Mouse (Mus musculus) neural tube, embryonic 13.5 days (tissue): ENCODE data around the gene G0s2. TPM values are rescaled to one million over a fixed set of nuclear protein-coding genes. Genes with fewer than 3 reads are reported as not detected.

Experiments used
- ATAC-seq: fragments of 200-750 bp; cut with Nextera tagmentation; 2 replicates; pipeline ENCODE4 v1.8.0; 2017; ENCODE audit warnings: low read depth, mild to moderate bottlenecking, moderate TSS enrichment, moderate library complexity
- H3K27ac ChIP-seq: fragments of 300-500 bp; sonication (generic); replicated peaks from 2 replicates; pipeline ENCODE4 v1.5.1; 2015; ENCODE audit warnings: moderate library complexity, mild to moderate bottlenecking, inconsistent platforms
- H3K27me3 ChIP-seq: fragments of 300-500 bp; sonication (generic); 2 replicates; pipeline ENCODE4 v1.6.1; 2015; ENCODE audit warnings: mild to moderate bottlenecking, inconsistent platforms
- H3K36me3 ChIP-seq: fragments of 300-500 bp; sonication (generic); 2 replicates; pipeline ENCODE4 v1.6.1; 2015; ENCODE audit warnings: mild to moderate bottlenecking, inconsistent platforms
- H3K4me1 ChIP-seq: fragments of 300-500 bp; sonication (generic); replicated peaks from 2 replicates; pipeline ENCODE4 v1.6.1; 2015; ENCODE audit warnings: inconsistent platforms
- H3K4me2 ChIP-seq: fragments of 300-500 bp; sonication (generic); 2 replicates; pipeline ENCODE4 v1.6.1; 2015; ENCODE audit warnings: inconsistent platforms, mild to moderate bottlenecking, moderate library complexity
- H3K4me3 ChIP-seq: fragments of 300-500 bp; sonication (generic); 2 replicates; pipeline ENCODE4 v1.5.1; 2015; ENCODE audit warnings: mild to moderate bottlenecking, inconsistent platforms
- H3K9ac ChIP-seq: fragments of 300-500 bp; sonication (generic); 2 replicates; pipeline ENCODE4 v1.6.1; 2015; ENCODE audit warnings: moderate library complexity, mild to moderate bottlenecking, inconsistent platforms
- H3K9me3 ChIP-seq: fragments of 300-500 bp; sonication (generic); 2 replicates; pipeline ENCODE4 v1.6.1; 2016; ENCODE audit warnings: inconsistent platforms
- WGBS: fragments of 180-500 bp; shearing (Covaris S2); methylation state at CpG from one replicate; pipeline ENCODE4 v1.1.7; 2015; 5-methylcytosine and 5-hydroxymethylcytosine counted together
- polyA plus RNA-seq: library from polyadenylated mRNA; unstranded; fragments of >200 nt; fragmentation: Nextera tagmentation; extraction: Ambion mirVana; gene quantifications from 2 replicates; pipeline ENCODE4 v1.2.1, GENCODE M21; 2015

The G0s2 gene
- polyA plus RNA-seq, 1 experiment from 2014 or later, result 6.7 TPM

DNA sequence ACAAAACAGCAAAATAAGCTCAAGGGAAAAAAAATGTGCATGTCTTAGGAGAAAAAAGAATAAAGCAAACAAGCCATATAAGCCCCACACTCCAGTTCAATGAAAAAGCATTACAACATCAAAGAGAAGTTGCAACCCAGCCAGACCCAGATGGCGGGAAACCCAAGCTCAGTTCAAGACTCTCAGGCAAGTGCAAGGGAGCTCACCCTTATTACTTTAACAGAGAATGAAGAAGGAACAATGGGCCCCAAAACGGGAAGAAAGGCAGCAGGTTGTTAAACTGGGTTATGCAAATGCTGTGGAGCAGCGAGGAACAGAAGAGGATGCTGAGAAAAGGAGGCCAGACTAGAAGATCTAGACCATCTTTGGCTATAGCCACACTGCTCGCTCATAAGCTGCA, 30.2 kb downstream of the G0s2 start:
- Histone ChIP-seq H3K4me2 (no peak overlapping the region), H3K4me3 (no peak overlapping the region), H3K4me1 (no peaks in the 10 kb centered on the region), H3K27me3 (no peaks in the 10 kb centered on the region), H3K9ac (no peak overlapping the region), H3K36me3 (no peaks in the 10 kb centered on the region), H3K27ac (no peak overlapping the region), H3K9me3 (no peaks in the 10 kb centered on the region)
- WGBS, result 50% methylated on average over 4 of the region's 4 CpGs
- no peak for ATAC-seq

DNA sequence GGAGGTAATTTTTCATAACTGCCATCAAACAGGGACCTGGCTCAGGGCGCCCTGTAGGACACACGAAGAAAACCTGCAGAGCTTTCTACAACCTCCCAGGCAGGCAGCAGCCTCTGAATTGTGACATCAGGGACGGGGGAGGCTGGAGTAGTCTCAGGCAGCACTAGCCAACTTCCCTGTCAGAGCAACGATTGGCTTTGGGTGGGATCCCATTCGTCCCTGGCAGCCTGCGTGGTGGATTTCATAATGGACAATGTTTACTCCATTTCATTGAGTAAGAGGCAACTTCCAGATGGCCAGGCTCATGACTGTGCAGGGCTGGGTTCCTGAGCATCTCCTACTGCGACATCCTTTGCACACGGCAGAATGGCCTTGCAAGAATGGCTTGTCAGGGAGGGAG, 30.8 kb downstream of the G0s2 start:
- 75% methylated on average over 8 of the region's 8 CpGs for WGBS
- no peak for ATAC-seq
- H3K27ac ChIP-seq, result no peak overlapping the region

DNA sequence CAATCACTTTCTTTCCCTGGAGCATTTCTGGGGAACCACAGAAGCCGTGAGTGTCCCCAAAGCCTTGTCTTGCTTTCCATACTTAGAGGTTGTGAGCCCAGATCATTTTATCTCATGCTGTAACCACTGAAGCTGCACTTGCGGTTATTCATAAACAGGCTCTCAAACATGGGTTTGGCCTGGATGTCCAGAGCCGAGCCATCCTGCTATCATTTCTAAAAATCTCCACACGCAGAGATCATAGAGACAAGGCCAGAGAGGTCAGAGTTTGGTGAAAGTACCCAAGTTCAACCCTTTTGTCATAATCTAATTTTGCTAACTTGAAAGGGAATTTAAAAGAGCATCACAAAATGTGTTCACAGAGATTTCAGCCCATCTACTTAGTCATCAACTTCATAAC, 31.6 kb downstream of the G0s2 start:
- Histone ChIP-seq H3K4me3 (no peak overlapping the region), H3K4me2 (no peak overlapping the region), H3K9me3 (no peaks in the 10 kb centered on the region), H3K9ac (no peak overlapping the region), H3K27me3 (no peaks in the 10 kb centered on the region), H3K27ac (no peak overlapping the region), H3K4me1 (no peaks in the 10 kb centered on the region), H3K36me3 (no peaks in the 10 kb centered on the region)
- 91% methylated on average over 4 of the region's 4 CpGs for WGBS
- no peak for ATAC-seq

More for the DNA sequence above, 30.8 kb downstream of the G0s2 start:
- Histone ChIP-seq H3K9me3 (no peaks in the 10 kb centered on the region), H3K27me3 (no peaks in the 10 kb centered on the region), H3K36me3 (no peaks in the 10 kb centered on the region), H3K4me1 (no peaks in the 10 kb centered on the region), H3K4me2 (no peak overlapping the region), H3K4me3 (no peak overlapping the region), H3K9ac (no peak overlapping the region)

DNA sequence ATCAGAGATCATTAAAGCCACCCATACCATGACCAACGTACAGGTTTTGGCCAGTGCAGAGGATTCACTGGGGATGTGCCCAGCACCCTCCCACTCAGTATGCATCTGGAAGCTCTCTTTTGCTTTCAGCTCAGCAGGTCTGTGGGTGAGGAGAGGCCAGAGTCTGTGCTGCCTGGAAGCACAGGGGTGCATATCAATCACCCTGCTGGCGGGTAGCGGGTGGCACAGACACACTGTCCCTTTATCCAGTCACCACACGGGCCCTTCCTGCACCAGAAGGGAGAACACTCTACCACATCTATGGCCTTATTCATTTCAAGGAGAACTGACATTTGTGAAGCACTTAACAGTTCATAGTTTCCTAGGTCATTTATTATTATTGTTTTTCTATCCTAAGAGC, 34.6 kb downstream of the G0s2 start:
- Histone ChIP-seq H3K36me3 (no peaks in the 10 kb centered on the region), H3K4me1 (no peaks in the 10 kb centered on the region), H3K9ac (no peak overlapping the region), H3K4me2 (no peak overlapping the region), H3K27ac (no peak overlapping the region), H3K9me3 (no peaks in the 10 kb centered on the region), H3K27me3 (no peaks in the 10 kb centered on the region), H3K4me3 (no peak overlapping the region)
- ATAC-seq, result no peak
- 37% methylated on average over 4 of the region's 4 CpGs for WGBS

DNA sequence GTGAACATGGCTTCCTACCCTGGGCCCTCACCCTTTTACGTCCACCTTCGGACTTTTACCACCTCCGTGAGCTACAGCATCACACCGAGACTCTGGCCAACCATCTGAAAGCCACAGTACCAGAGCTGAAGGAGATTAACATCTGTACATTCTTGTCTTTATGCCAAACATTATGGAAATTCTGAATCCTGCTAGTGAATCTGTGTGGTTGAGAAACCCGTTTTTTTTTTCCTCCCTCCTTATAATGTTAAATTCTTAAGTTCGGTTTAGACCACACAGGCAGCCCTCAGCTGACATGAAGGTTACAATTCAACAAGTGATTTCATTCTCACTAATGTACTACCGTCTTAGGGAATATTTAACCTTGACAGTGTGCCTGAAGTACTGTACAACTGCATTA, 38.1 kb downstream of the G0s2 start:
- Histone ChIP-seq H3K9ac (no peak overlapping the region), H3K4me1 (no peaks in the 10 kb centered on the region), H3K36me3 (no peaks in the 10 kb centered on the region), H3K4me2 (no peak overlapping the region), H3K4me3 (no peak overlapping the region), H3K9me3 (no peaks in the 10 kb centered on the region), H3K27me3 (no peaks in the 10 kb centered on the region), H3K27ac (no peak overlapping the region)
- ATAC-seq, result no peak
- 85% methylated on average over 7 of the region's 7 CpGs for WGBS

DNA sequence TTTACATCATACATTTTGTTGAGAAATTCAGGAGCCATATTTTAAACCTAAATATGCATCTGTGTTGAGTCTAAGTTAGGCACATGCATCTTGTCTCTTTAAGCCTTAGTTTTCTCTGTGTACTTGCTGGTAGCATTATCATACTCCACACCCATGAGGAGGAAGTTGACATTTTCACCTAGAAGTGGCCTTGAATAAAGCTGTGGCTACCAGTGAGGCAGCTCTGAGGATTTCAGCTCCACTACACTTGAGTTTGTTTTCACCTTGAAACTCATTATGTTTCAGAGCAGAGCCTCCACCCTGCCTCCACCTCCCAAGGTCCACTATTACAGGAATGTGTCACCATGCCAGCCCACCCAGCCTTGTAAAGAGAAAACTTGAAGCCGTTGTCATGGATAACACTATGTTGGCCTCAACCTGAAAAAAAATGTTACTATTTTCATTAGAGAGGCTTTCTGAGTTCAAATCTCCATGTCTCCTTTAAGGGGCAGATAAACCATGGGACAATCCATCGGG, 38.8 kb downstream of the G0s2 start:
- Histone ChIP-seq H3K4me2 (no peak overlapping the region), H3K36me3 (no peaks in the 10 kb centered on the region), H3K9ac (no peak overlapping the region), H3K4me1 (no peaks in the 10 kb centered on the region), H3K4me3 (no peak overlapping the region), H3K9me3 (no peaks in the 10 kb centered on the region), H3K27me3 (no peaks in the 10 kb centered on the region), H3K27ac (no peak overlapping the region)
- no peak for ATAC-seq
- WGBS, result 91% methylated on average over 2 of the region's 2 CpGs

DNA sequence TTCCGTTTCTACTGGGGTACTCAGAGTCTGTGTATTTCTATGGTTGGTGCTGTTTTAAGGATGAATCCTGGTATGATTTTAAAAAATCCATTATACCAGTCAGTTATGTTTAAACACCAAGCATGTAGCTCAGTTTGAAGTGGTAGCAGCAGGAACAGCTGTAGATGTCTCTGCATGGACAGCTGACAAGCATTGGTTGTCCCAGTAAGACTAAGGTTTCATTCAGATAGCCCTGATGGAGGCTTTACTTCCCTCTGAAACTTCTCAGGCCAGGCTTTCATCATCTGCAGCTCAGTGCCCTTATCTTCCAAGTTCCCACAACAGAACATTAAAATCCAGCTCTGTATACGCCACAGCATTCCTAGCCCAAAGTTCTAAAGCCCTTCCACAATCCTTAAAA, 40.3 kb downstream of the G0s2 start:
- H3K9me3 ChIP-seq, result no peaks in the 10 kb centered on the region
- H3K4me3 ChIP-seq, result no peak overlapping the region
- H3K27ac ChIP-seq, result no peak overlapping the region
- WGBS, result 90% methylated on average over 2 of the region's 2 CpGs
- no peak overlapping the region for H3K9ac ChIP-seq
- H3K4me1 ChIP-seq, result no peaks in the 10 kb centered on the region
- no peak overlapping the region for H3K4me2 ChIP-seq
- H3K27me3 ChIP-seq, result no peaks in the 10 kb centered on the region
- no peaks in the 10 kb centered on the region for H3K36me3 ChIP-seq
- ATAC-seq, result no peak

DNA sequence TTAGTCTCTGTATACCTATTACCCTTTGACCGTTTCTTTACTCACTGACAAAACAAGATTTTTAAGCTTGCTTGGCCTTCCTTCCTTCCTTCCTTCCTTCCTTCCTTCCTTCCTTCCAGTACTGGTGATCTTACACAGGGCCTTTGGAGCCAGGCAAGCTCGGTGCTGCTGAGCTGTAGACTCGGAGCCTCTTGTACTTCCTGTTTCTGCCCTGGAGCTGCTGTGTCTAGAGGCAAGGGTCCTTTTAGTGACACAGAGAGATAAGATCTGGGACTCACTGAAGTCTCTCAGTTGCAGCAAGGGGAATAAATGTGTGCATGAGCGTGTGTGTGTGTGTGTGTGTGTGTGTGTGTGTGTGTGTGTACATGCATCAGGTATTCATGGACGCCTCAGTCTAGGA, 42.1 kb downstream of the G0s2 start:
- ATAC-seq, result no peak
- no peak overlapping the region for H3K4me2 ChIP-seq
- no peaks in the 10 kb centered on the region for H3K27me3 ChIP-seq
- no peaks in the 10 kb centered on the region for H3K4me1 ChIP-seq
- no peak overlapping the region for H3K4me3 ChIP-seq
- H3K9ac ChIP-seq, result no peak overlapping the region
- H3K36me3 ChIP-seq, result no peaks in the 10 kb centered on the region
- H3K9me3 ChIP-seq, result no peaks in the 10 kb centered on the region
- no peak overlapping the region for H3K27ac ChIP-seq
- 76% methylated on average over 5 of the region's 5 CpGs for WGBS

DNA sequence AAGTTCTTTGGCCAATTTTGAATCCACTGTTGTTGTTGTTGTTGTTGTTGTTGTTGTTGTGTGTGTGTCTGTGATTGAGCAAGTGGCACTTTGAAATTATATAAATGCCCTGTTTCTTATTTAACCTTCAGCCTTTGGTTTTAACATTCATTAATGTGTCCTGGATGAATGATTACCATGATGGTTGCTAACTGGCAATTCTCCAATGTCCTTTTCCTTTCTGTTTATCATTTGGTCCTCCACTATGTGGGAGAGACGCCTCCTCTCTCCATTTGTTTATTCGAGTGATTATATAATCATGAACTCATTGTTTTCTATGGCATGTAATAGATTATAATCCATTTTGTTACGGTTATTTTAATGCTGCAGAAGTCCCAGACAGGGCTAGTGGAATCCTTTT, 42.5 kb downstream of the G0s2 start:
- Histone ChIP-seq H3K4me1 (no peaks in the 10 kb centered on the region), H3K9ac (no peak overlapping the region), H3K4me2 (no peak overlapping the region), H3K27ac (no peak overlapping the region), H3K36me3 (no peaks in the 10 kb centered on the region), H3K9me3 (no peaks in the 10 kb centered on the region), H3K27me3 (no peaks in the 10 kb centered on the region), H3K4me3 (no peak overlapping the region)
- WGBS, result 82% methylated on average over 3 of the region's 3 CpGs
- ATAC-seq, result no peak

DNA sequence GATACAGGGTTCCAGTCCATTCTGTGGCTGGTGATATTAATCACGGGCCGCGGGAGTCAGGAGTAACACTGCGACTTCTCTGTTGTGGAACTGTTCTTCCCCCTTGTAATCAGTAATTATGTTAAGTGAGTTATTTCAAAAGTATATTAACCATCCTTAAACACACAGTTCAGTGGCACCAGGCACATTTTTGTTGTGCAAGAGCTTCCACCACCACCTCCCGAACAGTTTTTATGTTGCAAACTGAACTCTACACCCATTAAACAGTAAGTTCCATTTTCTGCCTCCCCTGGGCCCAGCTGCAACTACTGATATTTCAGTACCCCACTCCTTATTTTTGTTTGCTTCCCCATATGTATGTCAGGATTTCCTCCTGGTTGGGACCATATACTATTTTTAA, 43.4 kb downstream of the G0s2 start:
- no peaks in the 10 kb centered on the region for H3K27me3 ChIP-seq
- no peak for ATAC-seq
- H3K4me2 ChIP-seq, result no peak overlapping the region
- no peaks in the 10 kb centered on the region for H3K36me3 ChIP-seq
- 92% methylated on average over 5 of the region's 5 CpGs for WGBS
- no peak overlapping the region for H3K4me3 ChIP-seq
- H3K4me1 ChIP-seq, result no peaks in the 10 kb centered on the region
- no peaks in the 10 kb centered on the region for H3K9me3 ChIP-seq
- H3K9ac ChIP-seq, result no peak overlapping the region
- no peak overlapping the region for H3K27ac ChIP-seq

DNA sequence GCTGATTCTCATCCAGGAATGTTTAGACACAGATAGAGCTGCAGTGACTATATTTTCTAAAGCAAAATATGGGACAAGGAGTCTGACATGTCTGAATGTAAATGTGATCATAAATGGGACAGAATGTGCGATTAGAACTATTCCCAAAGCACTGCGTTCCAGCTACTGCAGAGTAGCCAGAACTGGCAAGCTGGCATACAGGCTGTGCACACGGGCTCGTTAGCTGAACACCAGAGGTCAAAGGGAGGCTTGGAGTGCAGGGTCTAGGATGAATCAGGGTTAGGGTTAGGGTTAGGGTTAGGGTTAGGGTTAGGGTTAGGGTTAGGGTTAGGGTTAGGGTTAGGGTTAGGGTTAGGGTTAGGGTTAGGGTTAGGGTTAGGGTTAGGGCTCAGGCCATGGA, 45.5 kb downstream of the G0s2 start:
- no peak overlapping the region for H3K4me3 ChIP-seq
- H3K27me3 ChIP-seq, result no peaks in the 10 kb centered on the region
- WGBS, result 82% methylated on average over 4 of the region's 4 CpGs
- H3K36me3 ChIP-seq, result no peaks in the 10 kb centered on the region
- H3K4me2 ChIP-seq, result no peak overlapping the region
- no peak overlapping the region for H3K9ac ChIP-seq
- H3K9me3 ChIP-seq, result no peaks in the 10 kb centered on the region
- no peak overlapping the region for H3K27ac ChIP-seq
- no peak for ATAC-seq
- H3K4me1 ChIP-seq, result no peaks in the 10 kb centered on the region

DNA sequence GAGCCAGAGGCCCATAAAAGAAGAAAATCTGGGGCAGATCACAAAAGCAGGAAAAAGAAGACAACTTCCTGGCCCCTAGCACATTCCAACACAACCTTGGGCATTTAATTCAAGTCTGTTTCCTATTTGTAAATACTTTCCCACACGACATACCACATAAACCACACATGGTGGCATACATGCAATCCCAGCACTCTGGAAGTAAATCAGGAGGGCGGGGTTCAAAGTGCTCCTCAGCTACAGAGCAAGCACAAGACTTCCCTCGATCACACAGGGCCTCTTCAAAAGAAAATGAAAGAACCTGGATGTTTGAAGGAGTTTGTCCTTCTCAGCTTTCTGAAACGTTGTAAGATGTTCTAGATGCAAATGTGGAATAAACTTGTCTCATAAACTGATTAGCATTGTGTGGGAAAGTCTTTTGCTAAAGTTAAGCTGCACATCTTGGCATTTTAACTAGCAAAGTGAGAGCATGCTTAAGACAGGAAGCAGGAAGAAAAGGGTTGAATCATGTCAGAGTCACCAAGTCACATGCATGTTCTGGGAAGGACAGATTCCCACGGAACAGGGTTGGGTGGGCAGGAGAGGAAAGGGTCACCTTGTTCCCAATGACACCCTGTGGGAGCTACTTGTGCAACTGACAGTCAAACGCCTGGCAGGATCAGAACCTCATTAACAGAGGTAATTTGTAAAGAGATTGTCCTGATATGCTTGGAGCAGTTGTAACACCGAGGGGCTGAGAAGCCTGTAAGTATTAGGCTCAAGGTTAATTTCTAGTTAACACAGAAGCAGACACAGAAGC, 46.1 kb downstream of the G0s2 start:
- no peaks in the 10 kb centered on the region for H3K4me1 ChIP-seq
- no peak overlapping the region for H3K4me3 ChIP-seq
- H3K36me3 ChIP-seq, result no peaks in the 10 kb centered on the region
- H3K9ac ChIP-seq, result no peak overlapping the region
- no peak overlapping the region for H3K4me2 ChIP-seq
- no peak overlapping the region for H3K27ac ChIP-seq
- WGBS, result 60% methylated on average over 7 of the region's 7 CpGs
- H3K27me3 ChIP-seq, result no peaks in the 10 kb centered on the region
- H3K9me3 ChIP-seq, result no peaks in the 10 kb centered on the region
- ATAC-seq, result no peak

DNA sequence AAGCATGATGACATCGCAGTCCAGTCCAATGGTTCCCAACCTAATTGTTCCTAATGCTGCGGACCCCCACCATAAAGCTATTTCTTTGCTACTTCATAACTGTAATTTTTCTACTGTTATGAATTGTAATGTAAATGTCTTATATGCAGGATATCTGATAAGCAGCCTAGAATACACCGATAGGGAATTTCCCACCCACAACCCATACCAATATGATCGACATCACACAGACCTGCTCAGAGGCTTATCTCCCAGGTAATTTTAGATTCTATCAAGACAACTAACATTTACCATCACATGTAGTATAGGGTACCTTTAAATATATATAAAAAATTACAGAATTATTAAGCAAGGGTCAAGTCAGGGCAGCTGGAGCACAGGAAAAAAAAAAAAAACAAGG, 46.9 kb downstream of the G0s2 start:
- no peaks in the 10 kb centered on the region for H3K4me1 ChIP-seq
- 93% methylated on average over 4 of the region's 4 CpGs for WGBS
- H3K4me3 ChIP-seq, result no peak overlapping the region
- no peaks in the 10 kb centered on the region for H3K36me3 ChIP-seq
- no peak overlapping the region for H3K9ac ChIP-seq
- H3K27ac ChIP-seq, result no peak overlapping the region
- no peaks in the 10 kb centered on the region for H3K9me3 ChIP-seq
- no peak for ATAC-seq
- no peaks in the 10 kb centered on the region for H3K27me3 ChIP-seq
- no peak overlapping the region for H3K4me2 ChIP-seq
